Mouse (Mus musculus) WW6 (cell line): ENCODE results near the gene Ppp1r11.
"Not testable (repeated sequence)": the region's sequence is repeated elsewhere in the genome, so short reads cannot be mapped to it uniquely, and the experiment has no call there.

ENCODE experiments used
- DNase-seq: peaks from one replicate; pipeline ENCODE4 v3.0.0-alpha.2; 2013; ENCODE audit warnings: low read depth, low spot score

Ppp1r11 gene

GRCm38 (mm10) chr17:36950981-36951947 lies at the start of gene Ppp1r11:
Gene Ppp1r11 (minus strand): TSS chr17:36951741.
- DNase-seq: peak; percentile 97

- DNase-seq: no peak
Measured at GRCm38 (mm10) chr17:37000863-37001262, 49.3 kb upstream of the Ppp1r11 start, which contains the start of gene Zfp57. Gene Zfp57 (plus strand): TSS chr17:37001163.

- DNase-seq: no peak
Measured at GRCm38 (mm10) chr17:36998477-36998876, 46.9 kb upstream of the Ppp1r11 start.

GRCm38 (mm10) chr17:36997033-36997735 lies 45.6 kb upstream of the Ppp1r11 start:
- no peak for DNase-seq

- no peak for DNase-seq
Measured at GRCm38 (mm10) chr17:36995448-36995847, 43.9 kb upstream of the Ppp1r11 start.

- no peak for DNase-seq
Measured at GRCm38 (mm10) chr17:36994528-36994927, 43.0 kb upstream of the Ppp1r11 start.

GRCm38 (mm10) chr17:36993770-36994325 lies 42.3 kb upstream of the Ppp1r11 start:
- no peak for DNase-seq

GRCm38 (mm10) chr17:36992336-36993104 lies 41.0 kb upstream of the Ppp1r11 start:
- no peak for DNase-seq

- DNase-seq: not testable (repeated sequence)
Measured at GRCm38 (mm10) chr17:36990630-36991029, 39.1 kb upstream of the Ppp1r11 start.

- DNase-seq: no peak
Measured at GRCm38 (mm10) chr17:36989437-36989836, 37.9 kb upstream of the Ppp1r11 start, which contains the start of gene H2-M5. Gene H2-M5 (minus strand): TSS chr17:36989537.

GRCm38 (mm10) chr17:36988475-36988874 lies 36.9 kb upstream of the Ppp1r11 start:
- DNase-seq: no peak

GRCm38 (mm10) chr17:36982253-36983155 lies 31.0 kb upstream of the Ppp1r11 start:
- no peak for DNase-seq

GRCm38 (mm10) chr17:36981845-36982244 lies 30.3 kb upstream of the Ppp1r11 start:
- DNase-seq: no peak

- no peak for DNase-seq
Measured at GRCm38 (mm10) chr17:36981221-36981813, 29.8 kb upstream of the Ppp1r11 start, which contains the start of gene 2410137M14Rik. Gene 2410137M14Rik (minus strand): TSS chr17:36981237.

- DNase-seq: no peak
Measured at GRCm38 (mm10) chr17:36973271-36973787, 21.8 kb upstream of the Ppp1r11 start.

- DNase-seq: no peak
Measured at GRCm38 (mm10) chr17:36972791-36973190, 21.2 kb upstream of the Ppp1r11 start.

GRCm38 (mm10) chr17:36971172-36971850 lies 19.8 kb upstream of the Ppp1r11 start:
- no peak for DNase-seq

- no peak for DNase-seq
Measured at GRCm38 (mm10) chr17:36970316-36970890, 18.9 kb upstream of the Ppp1r11 start.

GRCm38 (mm10) chr17:36966875-36967274 lies 15.3 kb upstream of the Ppp1r11 start:
- DNase-seq: no peak
